Mouse (Mus musculus) MEL (cell line): ENCODE measurements around the gene Lgals7. TPM values are rescaled to one million over a fixed set of nuclear protein-coding genes. Genes with fewer than 3 reads are reported as not detected.

Source experiments
- DNase-seq: peaks from one replicate; pipeline ENCODE4 v3.0.0; 2011; ENCODE audit warnings: low read depth, low spot score
- H3K27ac ChIP-seq: 2 replicates; pipeline ENCODE4 v1.5.1; 2012; ENCODE audit warnings: low read depth, mild to moderate bottlenecking, control low read depth, low read length, moderate library complexity; ENCODE audit not compliant: control insufficient read depth
- H3K27me3 ChIP-seq, 2 experiments: fragments of 150-350 bp in 1 of 2; sonication (generic) in 1 of 2; 2 replicates each; pipeline ENCODE4 v1.6.1; 2012; ENCODE audit warnings: low read length in 2 of 2, mild to moderate bottlenecking in 2 of 2, improper control_type of control experiment in 1 of 2, moderate library complexity in 1 of 2; ENCODE audit not compliant: insufficient read depth in 2 of 2, control insufficient read depth in 1 of 2
- H3K36me3 ChIP-seq, 2 experiments: 2 replicates each; pipeline ENCODE4 v1.6.1; 2012 to 2014; ENCODE audit warnings: low read length in 2 of 2, improper control_type of control experiment in 1 of 2, inconsistent platforms in 1 of 2, mild to moderate bottlenecking in 1 of 2; ENCODE audit not compliant: insufficient read depth in 2 of 2, control insufficient read depth in 1 of 2
- H3K4me1 ChIP-seq, 2 experiments: fragments of 150-350 bp in 1 of 2; sonication (generic) in 1 of 2; 2 replicates each; pipeline ENCODE4 v1.6.1; 2012; ENCODE audit warnings: low read length in 2 of 2, improper control_type of control experiment in 1 of 2, mild to moderate bottlenecking in 1 of 2; ENCODE audit not compliant: insufficient read depth in 2 of 2, control insufficient read depth in 1 of 2
- H3K4me3 ChIP-seq, 2 experiments: fragments of 150-350 bp in 1 of 2; sonication (generic) in 1 of 2; 2 replicates each; pipeline ENCODE4 v1.5.1; 2012; ENCODE audit warnings: low read depth in 2 of 2, low read length in 2 of 2, mild to moderate bottlenecking in 2 of 2, moderate library complexity in 2 of 2, control low read depth in 1 of 2, improper control_type of control experiment in 1 of 2; ENCODE audit not compliant: control insufficient read depth in 1 of 2, insufficient read depth in 1 of 2
- H3K79me2 ChIP-seq: 2 replicates; pipeline ENCODE4 v1.6.1; 2012; ENCODE audit warnings: mild to moderate bottlenecking, low read length, moderate library complexity; ENCODE audit not compliant: control insufficient read depth, poor library complexity, insufficient read depth
- H3K9ac ChIP-seq: 2 replicates; pipeline ENCODE4 v1.6.1; 2012; ENCODE audit warnings: low read depth, mild to moderate bottlenecking, control low read depth, low read length, moderate library complexity; ENCODE audit not compliant: control insufficient read depth, poor library complexity, severe bottlenecking
- H3K9me3 ChIP-seq: fragments of 150-350 bp; sonication (generic); replicated peaks from 2 replicates; pipeline ENCODE4 v1.6.1; 2012; ENCODE audit warnings: mild to moderate bottlenecking, low read length, improper control_type of control experiment, moderate library complexity; ENCODE audit not compliant: insufficient read depth
- CHD1 ChIP-seq: IDR thresholded peaks from 2 replicates; pipeline ENCODE4 v1.6.1; 2012; ENCODE audit warnings: low read depth, mild to moderate bottlenecking, inconsistent platforms, low read length, improper control_type of control experiment
- E2F4 ChIP-seq: IDR thresholded peaks from 2 replicates; pipeline ENCODE4 v1.6.1; 2011; ENCODE audit warnings: low read depth, low read length, improper control_type of control experiment, borderline replicate concordance
- ELF1 ChIP-seq: IDR thresholded peaks from 2 replicates; pipeline ENCODE4 v1.6.1; 2014; ENCODE audit warnings: low read depth, mild to moderate bottlenecking, inconsistent platforms, low read length, improper control_type of control experiment, moderate library complexity
- EP300 ChIP-seq, 2 experiments: IDR thresholded peaks; 2 replicates each; pipeline ENCODE4 v1.6.1; 2011; ENCODE audit warnings: improper control_type of control experiment in 2 of 2, low read length in 2 of 2, low read depth in 1 of 2, mild to moderate bottlenecking in 1 of 2
- ETS1 ChIP-seq: IDR thresholded peaks from 2 replicates; pipeline ENCODE4 v1.6.1; 2012; ENCODE audit warnings: low read depth, mild to moderate bottlenecking, inconsistent platforms, low read length, improper control_type of control experiment, moderate library complexity
- KAT2A ChIP-seq: conservative IDR thresholded peaks from 2 replicates; pipeline ENCODE4 v1.6.1; 2012; ENCODE audit warnings: low read depth, low read length, improper control_type of control experiment, inconsistent platforms
- MAZ ChIP-seq: IDR thresholded peaks from 2 replicates; pipeline ENCODE4 v1.6.1; 2012; ENCODE audit warnings: low read depth, mild to moderate bottlenecking, inconsistent platforms, low read length, improper control_type of control experiment
- MEF2A ChIP-seq: IDR thresholded peaks from 2 replicates; pipeline ENCODE4 v1.6.1; 2014; ENCODE audit warnings: low read depth, mild to moderate bottlenecking, inconsistent platforms, low read length, improper control_type of control experiment; ENCODE audit not compliant: poor library complexity, insufficient replicate concordance, severe bottlenecking; ENCODE audit errors: extremely low read depth
- NELFE ChIP-seq: IDR thresholded peaks from 2 replicates; pipeline ENCODE4 v1.6.1; 2011; ENCODE audit warnings: low read depth, low read length, improper control_type of control experiment
- NRF1 ChIP-seq: IDR thresholded peaks from 2 replicates; pipeline ENCODE4 v1.6.1; 2014; ENCODE audit warnings: low read depth, mild to moderate bottlenecking, inconsistent platforms, low read length, improper control_type of control experiment, moderate library complexity; ENCODE audit not compliant: poor library complexity, insufficient read depth, severe bottlenecking
- POLR2AphosphoS2 ChIP-seq: IDR thresholded peaks from 2 replicates; pipeline ENCODE4 v1.6.1; 2011; ENCODE audit warnings: low read length, improper control_type of control experiment
- SIN3A ChIP-seq: IDR thresholded peaks from 2 replicates; pipeline ENCODE4 v1.6.1; 2012; ENCODE audit warnings: low read length, improper control_type of control experiment, inconsistent platforms
- SMC3 ChIP-seq: IDR thresholded peaks from 2 replicates; pipeline ENCODE4 v1.6.1; 2011; ENCODE audit warnings: low read depth, low read length, improper control_type of control experiment
- TAL1 ChIP-seq: IDR thresholded peaks from 2 replicates; pipeline ENCODE4 v1.6.1; 2012; ENCODE audit warnings: mild to moderate bottlenecking, inconsistent platforms, low read length, moderate library complexity, mixed read lengths
- USF1 ChIP-seq: IDR thresholded peaks from 2 replicates; pipeline ENCODE4 v1.6.1; 2014; ENCODE audit warnings: low read depth, mild to moderate bottlenecking, inconsistent platforms, low read length, improper control_type of control experiment, moderate library complexity
- ZC3H11A ChIP-seq: IDR thresholded peaks from 2 replicates; pipeline ENCODE4 v1.6.1; 2012; ENCODE audit warnings: low read depth, mild to moderate bottlenecking, inconsistent platforms, low read length, improper control_type of control experiment
- ZMIZ1 ChIP-seq: IDR thresholded peaks from 2 replicates; pipeline ENCODE4 v1.6.1; 2012; ENCODE audit warnings: low read depth, mild to moderate bottlenecking, inconsistent platforms, low read length, improper control_type of control experiment, moderate library complexity
- polyA plus RNA-seq, 2 experiments: library from polyadenylated mRNA; stranded (reverse) in 1 of 2; unstranded in 1 of 2; fragments of >175 nt in 1 of 2; fragments of >200 nt in 1 of 2; gene quantifications; 2 replicates each; pipeline versions ENCODE4 v1.2.1 to v1.2.4; 2012; ENCODE audit warnings: low replicate concordance in 2 of 2, low read depth in 1 of 2; ENCODE audit not compliant: insufficient read length in 2 of 2, insufficient read depth in 1 of 2, missing spikeins in 1 of 2
- total RNA-seq: library from RNA; depleted of rRNA; stranded (reverse); fragments of 300-350 nt; gene quantifications from 2 replicates; pipeline ENCODE4 v1.2.3, GENCODE M21; 2012

Lgals7 gene
- total and polyA plus RNA-seq, 3 experiments = 27.7 to 138 TPM; not detected in 1

DNA sequence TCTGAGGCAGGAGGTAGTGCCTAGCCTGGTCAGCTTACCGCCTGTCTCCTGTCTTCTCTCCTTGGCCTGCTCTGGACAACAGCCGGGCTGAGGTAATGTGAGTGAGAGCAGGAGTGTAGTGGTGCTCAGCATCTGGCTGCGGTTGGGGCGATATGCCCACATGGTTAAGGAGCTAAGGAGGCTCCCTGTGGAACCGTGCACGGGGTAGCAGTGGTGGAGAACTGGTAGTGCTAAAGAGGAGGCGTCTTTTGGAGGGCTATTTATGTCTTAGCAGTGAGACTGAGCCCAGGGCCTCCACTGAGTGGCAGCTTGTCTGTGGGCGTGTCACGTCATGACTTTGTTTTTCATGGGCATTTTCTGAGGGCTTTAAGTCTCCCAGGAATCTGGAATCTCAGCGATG is 40.1 kb downstream of the Lgals7 start:
- peaks cover 0 to 20% of the 10 kb centered on the region in 2 experiments; a peak in 2 of 4 replicates for H3K36me3 ChIP-seq
- H3K9me3 ChIP-seq = no peaks in the 10 kb centered on the region
- no peaks in the 10 kb centered on the region for H3K79me2 ChIP-seq
- H3K9ac ChIP-seq = no peak overlapping the region
- H3K4me1 ChIP-seq = no peaks in the 10 kb centered on the region
- TF ChIP-seq ELF1 = no peak
- no peak for TF ChIP-seq POLR2AphosphoS2
- TF ChIP-seq USF1 = no peak
- no peak for TF ChIP-seq NELFE
- TF ChIP-seq KAT2A = no peak
- TF ChIP-seq CHD1 = no peak
- no peak for TF ChIP-seq E2F4
- TF ChIP-seq SIN3A = no peak
- TF ChIP-seq MAZ = no peak
- no peak for TF ChIP-seq TAL1
- no peak for TF ChIP-seq MEF2A
- TF ChIP-seq SMC3 = no peak
- TF ChIP-seq EP300 (IDR thresholded peaks at IDR 0.05; ENCODE audit: low read depth in 1 of 2, low read length in 2 of 2) = no peak
- no peak for TF ChIP-seq ETS1
- no peak overlapping the region for H3K27ac ChIP-seq
- no peaks in the 10 kb centered on the region for H3K27me3 ChIP-seq
- no peak overlapping the region for H3K4me3 ChIP-seq
- no peak for DNase-seq

DNA sequence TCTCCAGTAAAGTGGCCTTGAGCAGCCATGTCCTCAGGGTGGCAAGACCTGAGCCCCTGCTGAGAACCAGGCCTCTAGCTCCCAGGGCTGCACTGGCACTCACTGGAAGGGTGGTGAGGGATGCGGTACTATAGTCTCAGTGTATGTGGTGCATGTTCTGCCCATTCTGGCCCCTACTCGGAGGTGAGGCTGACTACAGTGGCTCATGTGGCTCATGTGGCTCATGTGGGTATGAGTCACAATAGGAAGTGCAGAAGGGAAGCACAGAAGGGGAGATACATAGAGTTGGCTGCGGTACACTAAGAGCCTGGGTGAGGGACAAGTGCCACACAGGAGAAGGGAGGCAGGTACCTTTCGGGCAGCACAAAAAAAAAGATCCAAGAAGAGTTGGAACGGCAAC is 43.5 kb downstream of the Lgals7 start:
- Histone ChIP-seq H3K79me2 (no peaks in the 10 kb centered on the region), H3K4me3 (no peak overlapping the region), H3K27ac (no peak overlapping the region), H3K9ac (no peak overlapping the region), H3K9me3 (no peaks in the 10 kb centered on the region), H3K36me3 (peaks cover 0 to 14% of the 10 kb centered on the region in 2 experiments; a peak in 2 of 4 replicates), H3K27me3 (no peaks in the 10 kb centered on the region), H3K4me1 (no peaks in the 10 kb centered on the region)
- TF ChIP-seq NRF1 = no peak
- TF ChIP-seq ZC3H11A = no peak
- TF ChIP-seq ZMIZ1 = no peak
- DNase-seq = peak; percentile 24
